Mouse (Mus musculus) liver, adult 2 months (tissue): Measurements from ENCODE around the gene Ppp1r9a.

Experiments
- CTCF ChIP-seq: fragments of 200-500 bp; IDR thresholded peaks from 2 replicates; pipeline ENCODE4 v1.5.1; 2011; ENCODE audit warnings: low read depth, low read length, control low read depth
- POLR2A ChIP-seq: fragments of 200-500 bp; IDR thresholded peaks from 2 replicates; pipeline ENCODE4 v1.6.1; 2011; ENCODE audit warnings: low read length, control low read depth; ENCODE audit not compliant: insufficient read depth; ENCODE audit errors: extremely low read depth

DNA sequence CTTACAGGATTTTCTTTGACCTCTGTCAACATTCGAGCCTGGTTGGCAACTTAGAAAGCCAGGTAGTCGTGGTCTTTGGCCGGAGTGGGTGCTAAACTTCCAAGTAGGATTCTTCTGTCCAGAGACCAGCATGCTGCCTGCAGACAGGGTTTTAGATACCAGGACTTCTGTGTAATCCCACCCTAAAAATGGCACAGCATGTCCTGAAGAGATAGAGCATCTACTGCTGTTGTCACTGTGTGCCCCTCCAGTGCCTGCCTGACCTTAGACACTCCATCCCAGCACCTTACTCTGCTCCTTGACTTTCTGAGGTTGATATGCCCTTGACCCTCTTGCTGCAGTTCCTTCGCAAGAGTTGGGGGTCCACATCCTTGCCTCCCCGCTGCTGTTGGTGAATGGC is 127.2 kb downstream of the Ppp1r9a start:
- no peak for TF ChIP-seq POLR2A
- TF ChIP-seq CTCF: no peak
